Mouse (Mus musculus): ENCODE results near the gene Cryba2. TPM values are rescaled to one million over a fixed set of nuclear protein-coding genes. Genes with fewer than 3 reads are reported as not detected.

The Cryba2 gene
- polyA plus RNA-seq, 1 experiment from 2014 or later: not detected

GRCm38 (mm10) chr1:74872218-74872617 lies 20.7 kb downstream of the Cryba2 start:
- WGBS: 64% methylated on average over 2 of the region's 2 CpGs

GRCm38 (mm10) chr1:74861783-74862182 lies 31.2 kb downstream of the Cryba2 start:
- H3K9ac ChIP-seq (replicated peaks; ENCODE audit: low read depth, low read length): no peak overlapping the region
- no peak for ATAC-seq
- no peak overlapping the region for H3K4me2 ChIP-seq (ENCODE audit: low read length)
- H3K4me1 ChIP-seq (replicated peaks; ENCODE audit: control insufficient read depth, insufficient read depth, low read length): peaks cover 25% of the 10 kb centered on the region
- no peaks in the 10 kb centered on the region for H3K36me3 ChIP-seq (ENCODE audit: control insufficient read depth, insufficient read depth)
- no peak overlapping the region for H3K27ac ChIP-seq (ENCODE audit: low read length)
- peaks cover 24% of the 10 kb centered on the region for H3K27me3 ChIP-seq (replicated peaks; ENCODE audit: control insufficient read depth, insufficient read depth, low read length)
- H3K4me3 ChIP-seq (replicated peaks; ENCODE audit: low read length): no peak overlapping the region
- no peaks in the 10 kb centered on the region for H3K9me3 ChIP-seq (ENCODE audit: control insufficient read depth, low read length)

More at GRCm38 (mm10) chr1:74872218-74872617, 20.7 kb downstream of the Cryba2 start:
- Histone ChIP-seq H3K4me2 (ENCODE audit: low read length) (no peak overlapping the region), H3K36me3 (ENCODE audit: control insufficient read depth, insufficient read depth) (no peaks in the 10 kb centered on the region), H3K4me1 (replicated peaks; ENCODE audit: control insufficient read depth, insufficient read depth, low read length) (no peaks in the 10 kb centered on the region), H3K9me3 (ENCODE audit: control insufficient read depth, low read length) (no peaks in the 10 kb centered on the region), H3K4me3 (replicated peaks; ENCODE audit: low read length) (no peak overlapping the region), H3K27ac (ENCODE audit: low read length) (no peak overlapping the region), H3K27me3 (replicated peaks; ENCODE audit: control insufficient read depth, insufficient read depth, low read length) (peaks cover 9% of the 10 kb centered on the region), H3K9ac (replicated peaks; ENCODE audit: low read depth, low read length) (no peak overlapping the region)
- ATAC-seq: no peak

- no peak overlapping the region for H3K27ac ChIP-seq (ENCODE audit: low read length)
- H3K36me3 ChIP-seq (ENCODE audit: control insufficient read depth, insufficient read depth): no peaks in the 10 kb centered on the region
- peak overlapping the region; percentile 83 for H3K4me2 ChIP-seq (ENCODE audit: low read length)
- peaks cover 34% of the 10 kb centered on the region for H3K27me3 ChIP-seq (replicated peaks; ENCODE audit: control insufficient read depth, insufficient read depth, low read length)
- no peaks in the 10 kb centered on the region for H3K9me3 ChIP-seq (ENCODE audit: control insufficient read depth, low read length)
- no peak overlapping the region; the same call in 1 of the 2 replicates for H3K4me3 ChIP-seq (replicated peaks; ENCODE audit: low read length)
- H3K4me1 ChIP-seq (replicated peaks; ENCODE audit: control insufficient read depth, insufficient read depth, low read length): peaks cover 46% of the 10 kb centered on the region
- WGBS: 44% methylated on average over 6 of the region's 6 CpGs
- ATAC-seq: no peak
- H3K9ac ChIP-seq (replicated peaks; ENCODE audit: low read depth, low read length): no peak overlapping the region
Observed at GRCm38 (mm10) chr1:74859223-74859984, 33.5 kb downstream of the Cryba2 start.

- Histone ChIP-seq H3K4me3 (replicated peaks; ENCODE audit: low read length) (peak overlapping the region; percentile 88), H3K27ac (ENCODE audit: low read length) (no peak overlapping the region; the same call in 1 of the 2 replicates), H3K9ac (replicated peaks; ENCODE audit: low read depth, low read length) (peak overlapping the region; percentile 67), H3K27me3 (replicated peaks; ENCODE audit: control insufficient read depth, insufficient read depth, low read length) (peaks cover 34% of the 10 kb centered on the region), H3K9me3 (ENCODE audit: control insufficient read depth, low read length) (no peaks in the 10 kb centered on the region), H3K4me2 (ENCODE audit: low read length) (peak overlapping the region; percentile 83), H3K36me3 (ENCODE audit: control insufficient read depth, insufficient read depth) (no peaks in the 10 kb centered on the region), H3K4me1 (replicated peaks; ENCODE audit: control insufficient read depth, insufficient read depth, low read length) (peaks cover 49% of the 10 kb centered on the region)
- no peak for ATAC-seq
- 3% methylated on average over 16 of the region's 16 CpGs for WGBS
Observed at GRCm38 (mm10) chr1:74858805-74859204, 34.1 kb downstream of the Cryba2 start.

GRCm38 (mm10) chr1:74858171-74858719 lies 34.7 kb downstream of the Cryba2 start:
- Histone ChIP-seq H3K4me2 (ENCODE audit: low read length) (peak overlapping the region; percentile 83), H3K36me3 (ENCODE audit: control insufficient read depth, insufficient read depth) (no peaks in the 10 kb centered on the region), H3K27me3 (replicated peaks; ENCODE audit: control insufficient read depth, insufficient read depth, low read length) (peaks cover 36% of the 10 kb centered on the region), H3K4me3 (replicated peaks; ENCODE audit: low read length) (peak overlapping the region; percentile 88), H3K4me1 (replicated peaks; ENCODE audit: control insufficient read depth, insufficient read depth, low read length) (peaks cover 49% of the 10 kb centered on the region), H3K9ac (replicated peaks; ENCODE audit: low read depth, low read length) (peak overlapping the region; percentile 67), H3K9me3 (ENCODE audit: control insufficient read depth, low read length) (no peaks in the 10 kb centered on the region), H3K27ac (ENCODE audit: low read length) (no peak overlapping the region)
- peak; percentile 63 for ATAC-seq
- under 1% methylated on average over 29 of the region's 29 CpGs for WGBS

GRCm38 (mm10) chr1:74857677-74858076 lies 35.3 kb downstream of the Cryba2 start:
- Histone ChIP-seq H3K9me3 (ENCODE audit: control insufficient read depth, low read length) (no peaks in the 10 kb centered on the region), H3K27ac (ENCODE audit: low read length) (no peak overlapping the region), H3K9ac (replicated peaks; ENCODE audit: low read depth, low read length) (peak overlapping the region; percentile 67), H3K4me1 (replicated peaks; ENCODE audit: control insufficient read depth, insufficient read depth, low read length) (peaks cover 49% of the 10 kb centered on the region), H3K4me3 (replicated peaks; ENCODE audit: low read length) (peak overlapping the region; percentile 88), H3K4me2 (ENCODE audit: low read length) (peak overlapping the region; percentile 83), H3K36me3 (ENCODE audit: control insufficient read depth, insufficient read depth) (no peaks in the 10 kb centered on the region), H3K27me3 (replicated peaks; ENCODE audit: control insufficient read depth, insufficient read depth, low read length) (peaks cover 39% of the 10 kb centered on the region)
- no peak for ATAC-seq
- 3% methylated on average over 4 of the region's 4 CpGs for WGBS

GRCm38 (mm10) chr1:74857201-74857600 lies 35.7 kb downstream of the Cryba2 start:
- WGBS: 4% methylated on average over 20 of the region's 20 CpGs
- ATAC-seq: no peak
- H3K27me3 ChIP-seq (replicated peaks; ENCODE audit: control insufficient read depth, insufficient read depth, low read length): peaks cover 39% of the 10 kb centered on the region

GRCm38 (mm10) chr1:74856791-74857190 lies 36.2 kb downstream of the Cryba2 start:
- Histone ChIP-seq H3K36me3 (ENCODE audit: control insufficient read depth, insufficient read depth) (no peaks in the 10 kb centered on the region), H3K27ac (ENCODE audit: low read length) (no peak overlapping the region), H3K4me2 (ENCODE audit: low read length) (peak overlapping the region; percentile 83), H3K4me3 (replicated peaks; ENCODE audit: low read length) (peak overlapping the region; percentile 88), H3K9ac (replicated peaks; ENCODE audit: low read depth, low read length) (no peak overlapping the region; the same call in 1 of the 2 replicates), H3K9me3 (ENCODE audit: control insufficient read depth, low read length) (no peaks in the 10 kb centered on the region), H3K27me3 (replicated peaks; ENCODE audit: control insufficient read depth, insufficient read depth, low read length) (peaks cover 39% of the 10 kb centered on the region), H3K4me1 (replicated peaks; ENCODE audit: control insufficient read depth, insufficient read depth, low read length) (peaks cover 49% of the 10 kb centered on the region)
- WGBS: 2% methylated on average over 7 of the region's 7 CpGs
- ATAC-seq: no peak

More at GRCm38 (mm10) chr1:74857201-74857600, 35.7 kb downstream of the Cryba2 start:
- Histone ChIP-seq H3K36me3 (ENCODE audit: control insufficient read depth, insufficient read depth) (no peaks in the 10 kb centered on the region), H3K9me3 (ENCODE audit: control insufficient read depth, low read length) (no peaks in the 10 kb centered on the region), H3K4me1 (replicated peaks; ENCODE audit: control insufficient read depth, insufficient read depth, low read length) (peaks cover 49% of the 10 kb centered on the region), H3K4me3 (replicated peaks; ENCODE audit: low read length) (peak overlapping the region; percentile 88), H3K27ac (ENCODE audit: low read length) (no peak overlapping the region), H3K9ac (replicated peaks; ENCODE audit: low read depth, low read length) (no peak overlapping the region), H3K4me2 (ENCODE audit: low read length) (peak overlapping the region; percentile 83)

- Histone ChIP-seq H3K9me3 (ENCODE audit: control insufficient read depth, low read length) (no peaks in the 10 kb centered on the region), H3K27ac (ENCODE audit: low read length) (no peak overlapping the region), H3K4me3 (replicated peaks; ENCODE audit: low read length) (peak overlapping the region; percentile 88), H3K4me1 (replicated peaks; ENCODE audit: control insufficient read depth, insufficient read depth, low read length) (peaks cover 51% of the 10 kb centered on the region), H3K4me2 (ENCODE audit: low read length) (peak overlapping the region; percentile 83), H3K36me3 (ENCODE audit: control insufficient read depth, insufficient read depth) (no peaks in the 10 kb centered on the region), H3K27me3 (replicated peaks; ENCODE audit: control insufficient read depth, insufficient read depth, low read length) (peaks cover 39% of the 10 kb centered on the region), H3K9ac (replicated peaks; ENCODE audit: low read depth, low read length) (peak overlapping the region; percentile 90)
- no peak for ATAC-seq
- WGBS: 4% methylated on average over 11 of the region's 11 CpGs
Observed at GRCm38 (mm10) chr1:74856439-74856720, 36.6 kb downstream of the Cryba2 start.

Measured in forebrain, embryonic 16.5 days (tissue).